Mouse (Mus musculus): ENCODE results near the gene Vmn1r135.
"Not testable (repeated sequence)": the region's sequence is repeated elsewhere in the genome, so short reads cannot be mapped to it uniquely, and the experiment has no call there.

Gene Vmn1r135

DNA sequence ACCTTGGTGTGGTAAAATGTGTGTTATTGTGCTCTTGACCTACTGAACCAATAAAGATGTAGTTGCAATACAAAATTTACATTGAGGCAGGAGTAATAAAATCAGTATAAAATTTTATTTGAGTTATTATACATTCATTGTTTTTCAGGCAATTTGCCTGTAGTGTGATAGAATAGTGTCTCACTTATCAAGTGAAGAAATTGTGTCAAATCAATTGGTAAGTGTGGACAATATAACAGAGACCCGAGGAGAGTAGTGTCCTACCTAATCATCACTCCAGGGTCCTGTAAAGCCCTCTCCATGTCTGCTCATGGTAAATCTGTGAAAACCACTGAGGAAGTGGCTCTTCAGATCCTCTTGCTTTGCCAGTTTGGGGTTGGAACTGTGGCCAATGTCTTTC is at the start of gene Vmn1r135:
TSS of gene Vmn1r135 (plus strand) at position 301 of the 400 bp plus-strand sequence.
- not testable (repeated sequence) for DNase-seq (ENCODE audit: low spot score in 2 of 2)

GRCm38 (mm10) chr7:21796628-21797027 is 35.5 kb upstream of the Vmn1r135 start, which contains the start of gene Gm4177:
Gene Gm4177, minus strand, starts transcription at chr7:21796728.
- DNase-seq (ENCODE audit: low spot score in 2 of 2): not testable (repeated sequence)

- DNase-seq (ENCODE audit: low spot score in 2 of 2): not testable (repeated sequence)
These were observed 12.0 kb downstream of the Vmn1r135 start, which contains the start of gene Gm5725 for GRCm38 (mm10) chr7:21844167-21844566. Gene Gm5725, minus strand, starts transcription at chr7:21844267.
